ENCODE assay signal across 22 mouse cellular contexts in genomic region chr15:97037710-97038109, GRCm38 (mm10). TPM values are rescaled to one million over a fixed set of nuclear protein-coding genes. Genes with fewer than 3 reads are reported as not detected.
"Had no signal": no experiment of that assay in that cellular context is flagged by ENCODE, and none has a peak within 500 bp of the region (broad histone marks: within the 10 kb centered on the region; RNA-seq: fewer than 3 reads in every experiment).

No protein-coding gene starts in this region.

- H3K9ac ChIP-seq: limb, embryonic 13.5 days; liver, embryonic 13.5 days; lung, embryonic 14.5 days; midbrain, embryonic 12.5 days; midbrain, embryonic 15.5 days; neural tube, embryonic 12.5 days; neural tube, embryonic 15.5 days; stomach, embryonic 15.5 days had no signal

- DNase-seq: kidney, postnatal 25 days; layer of hippocampus, adult 9-11 months; liver; liver, embryonic 13.5 days; lung, embryonic 14.5 days; right cerebral cortex, adult 18-20 months; right cerebral cortex, postnatal 25 days; spleen, adult 18-20 months; thymus, adult 18-20 months; thymus, postnatal 36 days had no signal

- H3K27me3 ChIP-seq: limb, embryonic 13.5 days; liver, embryonic 13.5 days; midbrain, embryonic 12.5 days; midbrain, embryonic 15.5 days; neural tube, embryonic 12.5 days; neural tube, embryonic 15.5 days; stomach, embryonic 15.5 days had no signal

- ATAC-seq: lung, postnatal 0 days; midbrain, embryonic 15.5 days had no signal

- H3K4me3 ChIP-seq: layer of hippocampus, adult 2 months; limb, embryonic 10.5 days; limb, embryonic 13.5 days; liver, embryonic 13.5 days; midbrain, embryonic 12.5 days; midbrain, embryonic 15.5 days; neural tube, embryonic 12.5 days; neural tube, embryonic 15.5 days; stomach, embryonic 15.5 days had no signal

- H3K4me2 ChIP-seq: limb, embryonic 13.5 days; liver, embryonic 13.5 days; lung, embryonic 14.5 days; midbrain, embryonic 12.5 days; midbrain, embryonic 15.5 days; neural tube, embryonic 12.5 days; neural tube, embryonic 15.5 days; stomach, embryonic 15.5 days had no signal

- H3K4me1 ChIP-seq: midbrain, embryonic 12.5 days; midbrain, embryonic 15.5 days; neural tube, embryonic 12.5 days; neural tube, embryonic 15.5 days had no signal

- H3K36me3 ChIP-seq: limb, embryonic 13.5 days; liver, embryonic 13.5 days; midbrain, embryonic 12.5 days; midbrain, embryonic 15.5 days; neural tube, embryonic 12.5 days; neural tube, embryonic 15.5 days; stomach, embryonic 15.5 days had no signal

- H3K9me3 ChIP-seq: limb, embryonic 10.5 days; limb, embryonic 13.5 days; liver, embryonic 13.5 days; midbrain, embryonic 12.5 days; midbrain, embryonic 15.5 days; neural tube, embryonic 12.5 days; neural tube, embryonic 15.5 days; stomach, embryonic 15.5 days had no signal

- H3K27ac ChIP-seq: kidney, postnatal 0 days; layer of hippocampus, adult 2 months; limb, embryonic 10.5 days; limb, embryonic 13.5 days; liver, embryonic 13.5 days; macrophage; midbrain, embryonic 12.5 days; midbrain, embryonic 15.5 days; neural tube, embryonic 12.5 days; neural tube, embryonic 15.5 days; stomach, embryonic 15.5 days had no signal

RNA-seq across cellular contexts. Expression of gene Slc38a4, which starts 18.0 kb away (rescaled TPM):
- total RNA-seq: megakaryocyte, adult 5-6 weeks had no signal
- polyA plus RNA-seq: macrophage had no signal
